Comparison of ENCODE assay signal across 26 mouse cellular contexts in the genomic region with DNA sequence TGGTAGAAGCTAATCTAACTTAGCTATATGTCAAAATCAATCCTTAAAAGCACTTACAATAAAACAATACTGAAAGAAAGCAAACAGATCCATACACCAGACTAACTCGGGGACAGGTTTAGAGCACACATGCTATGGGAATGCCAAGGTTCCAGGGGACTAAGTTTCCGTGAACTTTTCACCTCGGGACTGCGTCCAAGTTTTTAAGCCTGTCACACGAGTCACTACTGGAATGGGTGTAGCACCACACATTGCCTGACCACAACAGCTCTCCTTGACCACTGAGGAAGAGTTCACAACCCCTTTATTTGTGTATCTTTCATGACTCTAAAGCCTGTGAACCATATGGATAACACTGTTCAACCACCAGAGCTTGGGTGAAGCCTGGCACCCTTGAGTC.
"Had no signal": no experiment of that assay in that cellular context is flagged by ENCODE, and none has a peak within 500 bp of the region (broad histone marks: within the 10 kb centered on the region; RNA-seq: fewer than 3 reads in every experiment).

No protein-coding gene starts in this region.

- H3K4me1 ChIP-seq: heart, embryonic 13.5 days; heart, embryonic 15.5 days; hindbrain, embryonic 13.5 days; hindbrain, embryonic 15.5 days; intestine, embryonic 15.5 days; limb, embryonic 13.5 days; limb, embryonic 15.5 days; liver, embryonic 13.5 days; liver, embryonic 15.5 days had no signal

- ATAC-seq: hindbrain, postnatal 0 days; intestine, embryonic 15.5 days; intestine, postnatal 0 days had no signal

- H3K4me2 ChIP-seq: heart, embryonic 11.5 days; heart, embryonic 13.5 days; heart, embryonic 15.5 days; hindbrain, embryonic 13.5 days; hindbrain, embryonic 15.5 days; intestine, embryonic 15.5 days; limb, embryonic 13.5 days; limb, embryonic 15.5 days; liver, embryonic 11.5 days; liver, embryonic 13.5 days; liver, embryonic 15.5 days had no signal

- H3K9me3 ChIP-seq: heart, embryonic 15.5 days; hindbrain, embryonic 13.5 days; hindbrain, embryonic 15.5 days; intestine, embryonic 15.5 days; limb, embryonic 13.5 days; limb, embryonic 15.5 days; liver, embryonic 13.5 days; liver, embryonic 15.5 days had no signal

- H3K27ac ChIP-seq: heart, adult 2 months; heart, embryonic 13.5 days; heart, embryonic 15.5 days; hindbrain, embryonic 13.5 days; hindbrain, embryonic 15.5 days; hindbrain, postnatal 0 days; intestine, embryonic 15.5 days; limb, embryonic 13.5 days; limb, embryonic 15.5 days; liver, embryonic 13.5 days; liver, embryonic 15.5 days had no signal

- H3K9ac ChIP-seq: heart, embryonic 13.5 days; heart, embryonic 15.5 days; hindbrain, embryonic 13.5 days; hindbrain, embryonic 15.5 days; intestine, embryonic 15.5 days; limb, embryonic 13.5 days; limb, embryonic 15.5 days; liver, embryonic 13.5 days; liver, embryonic 15.5 days had no signal

- DNase-seq: gastrocnemius, postnatal 14 days; gastrocnemius, postnatal 36 days; heart, adult 11 months; heart, adult 2 months; heart, postnatal 14 days; heart, postnatal 36 days; kidney, adult 18-20 months; kidney, adult 8-10 months; kidney, postnatal 10 days; kidney, postnatal 4 days; layer of hippocampus, adult 9-11 months; layer of hippocampus, postnatal 36 days; left cerebral cortex, postnatal 4 days; liver, embryonic 13.5 days had no signal

- H3K4me3 ChIP-seq: heart, adult 2 months; heart, embryonic 13.5 days; heart, embryonic 15.5 days; hindbrain, embryonic 13.5 days; hindbrain, embryonic 15.5 days; intestine, embryonic 15.5 days; limb, embryonic 13.5 days; limb, embryonic 15.5 days; liver, embryonic 13.5 days; liver, embryonic 15.5 days had no signal

- H3K36me3 ChIP-seq: heart, embryonic 13.5 days; heart, embryonic 15.5 days; hindbrain, embryonic 13.5 days; hindbrain, embryonic 15.5 days; intestine, embryonic 15.5 days; limb, embryonic 13.5 days; limb, embryonic 15.5 days; liver, embryonic 13.5 days; liver, embryonic 15.5 days had no signal

- H3K27me3 ChIP-seq: heart, embryonic 15.5 days; hindbrain, embryonic 13.5 days; hindbrain, embryonic 15.5 days; intestine, embryonic 15.5 days; limb, embryonic 13.5 days; limb, embryonic 15.5 days; liver, embryonic 13.5 days; liver, embryonic 15.5 days had no signal
